Mouse (Mus musculus) WW6 (cell line): ENCODE data around the gene Lpgat1.
A peak's percentile ranks its signal among the peaks of the same experiment; 100 is the strongest.

ENCODE experiments used
- DNase-seq: peaks from one replicate; pipeline ENCODE4 v3.0.0-alpha.2; 2013; ENCODE audit warnings: low read depth, low spot score

Lpgat1 gene

DNA sequence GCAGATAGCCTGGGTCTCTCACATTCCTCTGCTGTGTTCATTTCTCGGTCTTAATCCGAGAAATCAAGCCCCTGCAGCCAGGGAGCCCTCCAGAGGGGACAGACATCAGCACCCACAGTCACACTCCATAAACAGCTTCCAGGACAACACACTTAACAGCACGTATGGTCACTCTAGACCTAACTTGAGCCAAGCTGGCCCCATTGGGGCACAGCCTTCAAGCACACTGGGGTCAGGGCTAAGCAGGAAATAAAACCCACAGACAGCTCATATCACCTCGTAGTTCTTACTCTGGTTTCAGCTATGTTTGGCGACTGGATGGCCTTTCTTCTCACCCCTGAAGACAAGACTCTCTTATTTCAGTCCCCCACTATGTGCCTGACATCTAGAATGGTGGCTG lies 87.1 kb downstream of the Lpgat1 start:
- DNase-seq: no peak

DNA sequence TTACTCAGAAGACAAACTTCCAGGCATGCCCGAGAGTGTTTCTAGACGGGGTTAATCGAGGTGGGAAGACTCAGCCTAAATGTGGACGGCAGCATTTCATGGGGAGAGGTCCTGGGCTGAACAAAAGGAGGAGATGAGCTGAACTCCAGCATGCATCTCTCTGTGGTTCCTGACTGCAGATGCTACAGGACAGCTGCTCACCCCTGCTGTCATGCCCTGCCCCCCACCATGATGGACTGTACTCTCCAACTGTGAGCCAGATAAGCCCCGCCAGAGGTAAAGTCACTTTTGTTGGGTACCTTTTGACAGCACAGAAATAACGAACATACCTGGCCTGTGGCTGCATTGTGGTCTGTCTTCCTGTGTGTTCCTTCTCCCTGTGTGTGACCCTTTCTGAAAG lies 88.2 kb downstream of the Lpgat1 start:
- DNase-seq: no peak

DNA sequence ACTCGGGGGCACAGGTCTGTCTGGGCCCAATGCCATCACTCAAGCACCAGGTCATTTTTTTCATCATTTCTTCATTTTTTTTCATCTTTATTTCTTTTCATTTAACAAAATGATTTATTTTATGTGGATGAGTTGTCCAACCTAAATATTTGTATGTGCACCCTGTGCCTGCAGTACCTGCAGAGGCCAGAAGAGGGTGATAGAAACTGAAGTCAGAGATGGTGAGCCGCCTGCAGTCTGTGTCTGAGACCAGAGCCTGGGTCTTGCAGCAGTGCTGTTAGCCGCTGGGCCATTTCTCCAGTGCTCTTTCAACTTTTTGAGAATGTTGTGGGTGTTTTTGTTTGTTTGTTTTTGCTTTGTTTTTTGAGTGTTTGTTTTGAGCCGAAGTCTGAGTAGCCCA lies 89.1 kb downstream of the Lpgat1 start:
- peak; percentile 34 for DNase-seq

DNA sequence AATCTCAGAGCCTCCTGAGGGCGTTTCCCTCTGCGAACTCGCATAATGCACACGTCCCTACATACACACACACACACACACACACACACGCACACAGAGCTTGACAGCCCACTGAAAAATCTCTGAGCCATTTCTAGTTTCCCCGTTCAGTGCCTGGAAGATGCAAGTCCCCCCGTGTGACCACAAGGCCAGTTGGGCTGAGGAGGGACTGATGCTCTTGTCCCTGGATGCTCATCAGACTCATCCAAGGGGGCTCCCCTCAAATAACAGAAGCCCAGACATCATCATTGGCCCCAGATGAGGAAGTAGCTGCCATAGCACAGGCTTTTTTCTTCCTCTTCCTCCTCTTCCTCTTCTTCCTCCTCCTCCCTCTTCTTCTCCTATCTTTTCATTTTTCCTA lies 90.3 kb downstream of the Lpgat1 start:
- DNase-seq: no peak

DNA sequence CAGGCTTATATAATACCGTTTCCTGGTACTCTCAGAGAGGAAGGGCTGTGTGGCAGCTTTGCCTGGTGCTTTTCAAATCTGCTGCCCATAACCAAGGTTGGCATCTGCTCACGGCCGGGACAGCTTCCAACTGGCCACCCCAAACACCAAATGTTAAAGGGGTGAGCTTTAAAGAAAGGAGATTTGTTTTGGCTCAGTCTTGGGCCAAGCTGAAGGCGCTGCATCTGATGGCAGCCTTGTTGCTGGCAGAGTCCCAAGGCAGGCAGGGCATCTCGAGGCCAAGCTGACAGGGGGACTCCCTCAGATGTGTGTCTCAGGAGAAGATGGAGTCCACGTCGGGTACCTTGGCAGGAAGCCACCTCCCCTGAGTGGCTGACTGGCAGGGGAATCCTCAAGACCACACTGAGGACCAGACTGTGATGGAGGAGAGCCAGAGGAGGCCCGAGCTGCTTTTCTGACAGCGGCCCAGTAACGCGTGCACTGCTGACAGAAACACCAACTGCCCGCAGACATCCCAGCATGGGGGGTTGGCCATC lies 91.1 kb downstream of the Lpgat1 start:
- DNase-seq: no peak

DNA sequence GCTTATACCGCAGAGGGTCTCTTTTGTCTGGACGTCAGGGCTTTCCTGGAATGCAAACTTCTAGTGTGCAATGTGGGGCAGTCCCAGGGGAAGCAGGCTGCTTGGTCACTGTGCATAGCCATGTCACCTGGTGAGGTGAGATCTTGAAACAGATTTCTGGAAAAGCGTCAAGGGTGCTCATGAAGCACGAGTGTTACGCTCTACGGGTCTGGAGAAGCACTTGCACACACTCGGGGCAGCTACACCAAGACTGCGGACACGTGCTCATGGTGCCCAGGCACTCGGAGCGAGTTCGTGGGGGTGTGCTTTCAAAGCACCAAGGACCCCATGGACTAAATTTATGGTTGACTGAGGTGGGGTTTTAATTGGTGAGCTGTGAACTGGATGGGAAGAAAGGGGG lies 94.1 kb downstream of the Lpgat1 start:
- DNase-seq: no peak

DNA sequence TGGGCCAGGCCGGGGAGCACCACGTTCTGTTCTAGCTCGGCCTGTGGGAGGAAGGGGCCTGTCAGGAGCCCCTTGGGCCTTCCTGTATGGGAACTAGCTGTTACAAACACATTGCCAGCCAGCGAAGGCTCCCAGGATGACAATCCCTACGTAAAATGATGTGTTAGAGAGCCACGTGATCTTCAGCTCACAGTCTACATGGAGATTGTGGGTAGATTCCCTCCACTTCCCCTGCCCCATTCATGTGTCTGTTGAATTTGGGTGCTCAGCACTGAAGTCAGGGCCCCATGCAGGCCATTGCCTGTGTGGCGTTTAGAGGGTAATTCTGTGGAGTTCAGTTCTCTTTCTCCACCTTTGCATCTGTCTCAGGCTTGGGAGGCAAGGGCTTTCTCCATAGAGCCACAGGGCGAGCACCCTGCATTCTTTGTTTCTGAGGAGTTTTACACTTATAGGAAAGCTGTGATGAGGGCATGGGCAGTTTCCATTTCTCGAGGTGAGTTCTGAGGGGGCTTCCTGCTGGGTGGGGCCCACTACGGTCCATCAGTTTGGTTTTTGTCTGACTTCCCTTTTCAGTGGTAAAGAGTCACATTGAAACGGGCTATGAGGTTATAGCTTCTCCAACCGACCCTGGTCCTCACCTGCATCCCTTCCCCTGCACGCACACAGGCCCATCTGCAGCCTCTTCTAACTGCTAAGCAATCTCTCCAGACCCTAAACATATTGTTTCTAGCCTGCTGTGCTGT lies 95.5 kb downstream of the Lpgat1 start:
- no peak for DNase-seq

DNA sequence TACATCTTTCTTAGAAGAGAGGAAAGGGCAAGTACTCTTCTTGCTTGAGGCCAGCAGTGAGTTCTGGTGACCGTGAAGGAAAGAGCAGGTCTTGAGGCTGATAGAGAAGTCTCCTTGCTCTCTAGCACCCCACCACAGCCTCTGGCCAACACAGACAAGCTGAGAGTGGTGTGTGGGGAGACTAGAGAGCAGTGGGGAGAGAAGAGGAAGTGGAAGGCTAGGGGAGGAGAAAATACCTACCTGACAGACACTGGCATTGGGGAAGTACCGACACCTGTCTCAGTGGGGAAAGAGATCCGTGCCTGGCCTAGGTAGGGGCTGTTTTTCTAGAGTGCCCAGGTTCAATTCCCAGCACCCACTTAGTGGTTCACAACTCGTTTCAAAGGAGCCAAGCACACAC lies 96.6 kb downstream of the Lpgat1 start:
- DNase-seq: no peak

DNA sequence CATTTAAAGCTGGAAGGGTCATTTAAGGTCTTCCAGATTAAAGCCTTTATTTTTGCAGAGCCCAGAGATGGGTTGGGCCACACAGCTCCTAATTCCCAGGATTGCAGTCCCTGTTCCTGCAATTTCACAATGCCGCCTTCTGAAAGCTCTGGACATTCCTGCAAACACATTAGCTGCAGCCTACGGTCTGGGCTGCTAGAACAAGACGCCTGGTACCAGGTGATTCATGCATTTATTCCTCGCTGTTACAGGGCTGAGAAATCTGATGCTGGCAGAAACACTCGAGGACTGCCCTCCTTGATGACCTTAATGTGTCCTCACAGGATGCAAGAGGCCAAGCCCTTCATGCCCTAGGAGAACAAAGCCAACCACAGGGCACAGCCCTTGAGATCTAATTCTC lies 97.3 kb downstream of the Lpgat1 start:
- no peak for DNase-seq

DNA sequence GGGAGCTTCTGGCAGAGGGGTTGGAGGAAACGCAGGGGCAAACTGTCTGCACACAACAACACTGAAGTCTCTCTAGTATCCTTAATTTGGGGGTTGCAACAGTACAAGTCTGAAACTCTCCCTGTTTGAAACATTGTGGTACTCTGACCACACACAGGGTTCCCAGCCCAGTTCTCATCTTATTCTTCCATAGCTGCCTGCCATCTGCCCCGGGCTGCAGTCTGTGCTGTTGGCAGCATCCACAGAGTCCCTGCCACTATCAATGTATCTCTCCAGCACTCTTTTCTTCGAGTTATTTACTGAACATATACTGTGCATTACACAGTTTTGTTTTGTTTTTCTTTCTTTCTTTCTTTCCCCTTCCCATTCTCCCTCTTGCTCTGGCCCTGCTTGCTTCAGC lies 99.0 kb downstream of the Lpgat1 start:
- DNase-seq: no peak

DNA sequence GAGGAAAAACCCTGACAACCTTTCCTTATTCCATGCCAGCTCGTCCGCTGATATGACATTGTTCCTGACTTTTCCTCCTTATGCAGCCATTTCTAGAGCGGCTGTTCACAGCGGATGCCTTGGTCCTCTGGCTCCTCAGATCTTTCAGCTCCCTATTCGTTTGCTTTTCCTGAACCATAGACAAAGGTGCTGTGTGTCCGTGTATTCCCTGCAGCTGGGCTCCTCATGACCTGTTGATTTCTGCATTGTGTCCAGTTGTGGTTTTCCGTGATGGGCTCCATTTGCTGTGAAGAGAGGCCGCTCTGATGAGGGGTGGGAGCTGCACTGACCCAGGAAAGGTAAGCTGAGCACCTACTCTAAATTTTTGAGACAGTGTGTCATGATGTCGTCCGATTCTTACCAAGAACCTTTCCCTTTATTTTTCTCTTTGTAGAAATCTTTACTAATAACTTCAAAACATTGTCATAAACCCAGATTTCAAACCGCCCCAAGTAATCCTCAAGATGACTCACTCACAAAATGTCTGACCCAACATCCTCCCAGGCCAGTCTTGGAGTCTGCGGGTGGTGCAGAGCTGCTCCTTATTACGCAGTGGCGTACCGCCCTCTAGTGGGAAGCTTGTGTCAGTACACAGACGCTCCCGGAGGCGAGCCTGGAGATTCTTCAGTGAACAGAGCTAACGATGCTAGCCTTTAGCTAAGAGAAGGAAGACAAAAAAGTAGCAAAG lies 99.9 kb downstream of the Lpgat1 start:
- DNase-seq: peak; percentile 50

DNA sequence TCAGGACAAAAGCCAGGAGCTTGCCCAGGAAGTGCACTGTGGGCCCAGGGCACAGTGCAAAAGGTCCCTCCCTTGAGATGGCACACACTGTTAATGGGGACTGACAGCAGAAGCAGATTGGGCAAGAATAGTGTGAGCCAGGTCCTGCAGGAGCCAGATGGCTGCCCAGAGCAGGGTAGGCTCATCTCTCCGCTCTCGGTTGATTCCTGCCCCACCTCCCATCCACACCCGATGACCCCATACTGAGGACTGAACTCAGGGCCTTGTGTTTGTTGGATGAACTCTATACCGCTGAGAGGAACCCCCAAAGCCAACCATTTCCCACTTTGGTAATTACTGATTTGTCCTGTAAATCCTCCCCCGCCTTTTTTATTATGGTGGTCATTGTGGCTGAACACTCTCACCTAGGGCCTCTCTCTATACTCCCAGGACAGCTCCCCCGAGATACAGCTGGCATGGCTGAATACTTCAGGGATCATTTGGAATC lies 100.6 kb downstream of the Lpgat1 start:
- no peak for DNase-seq

DNA sequence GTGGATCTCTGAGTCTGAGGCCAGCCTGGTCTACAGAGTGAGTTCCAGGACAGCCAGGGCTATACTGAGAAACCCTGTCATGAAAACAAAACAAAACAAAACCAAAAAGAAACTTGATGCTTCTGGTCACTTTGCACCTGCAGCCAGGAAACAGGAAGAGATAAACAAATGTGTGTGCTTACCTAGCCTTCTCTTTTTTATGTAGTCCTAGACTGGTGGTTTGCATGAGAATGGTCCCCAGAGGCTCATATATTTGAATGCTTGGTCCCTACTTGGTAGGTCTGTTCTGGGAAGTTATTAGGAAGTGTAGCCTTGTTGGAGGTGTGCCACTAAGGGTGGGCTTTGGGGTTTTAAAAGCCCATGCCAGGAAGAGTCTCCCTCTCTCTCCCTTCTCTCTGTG lies 101.4 kb downstream of the Lpgat1 start:
- no peak for DNase-seq

DNA sequence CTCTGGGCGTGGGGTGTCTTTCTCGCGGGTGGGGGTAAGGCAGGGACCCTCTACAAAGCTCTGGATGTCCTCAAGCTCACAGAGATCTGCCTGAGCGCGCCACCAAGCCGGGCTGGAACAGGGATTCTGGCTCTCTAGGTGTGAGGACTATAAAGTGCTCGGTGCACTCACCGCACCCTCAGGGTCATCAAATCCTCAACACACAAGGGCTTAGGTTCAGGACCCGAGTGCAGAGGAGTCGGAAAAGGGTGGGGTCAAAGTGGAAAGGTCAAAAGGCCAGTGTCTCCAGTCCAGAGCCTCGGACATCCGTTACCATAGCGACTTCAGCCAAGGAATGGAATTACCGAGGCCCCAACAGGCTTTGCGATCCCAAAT lies 103.3 kb downstream of the Lpgat1 start:
- no peak for DNase-seq

DNA sequence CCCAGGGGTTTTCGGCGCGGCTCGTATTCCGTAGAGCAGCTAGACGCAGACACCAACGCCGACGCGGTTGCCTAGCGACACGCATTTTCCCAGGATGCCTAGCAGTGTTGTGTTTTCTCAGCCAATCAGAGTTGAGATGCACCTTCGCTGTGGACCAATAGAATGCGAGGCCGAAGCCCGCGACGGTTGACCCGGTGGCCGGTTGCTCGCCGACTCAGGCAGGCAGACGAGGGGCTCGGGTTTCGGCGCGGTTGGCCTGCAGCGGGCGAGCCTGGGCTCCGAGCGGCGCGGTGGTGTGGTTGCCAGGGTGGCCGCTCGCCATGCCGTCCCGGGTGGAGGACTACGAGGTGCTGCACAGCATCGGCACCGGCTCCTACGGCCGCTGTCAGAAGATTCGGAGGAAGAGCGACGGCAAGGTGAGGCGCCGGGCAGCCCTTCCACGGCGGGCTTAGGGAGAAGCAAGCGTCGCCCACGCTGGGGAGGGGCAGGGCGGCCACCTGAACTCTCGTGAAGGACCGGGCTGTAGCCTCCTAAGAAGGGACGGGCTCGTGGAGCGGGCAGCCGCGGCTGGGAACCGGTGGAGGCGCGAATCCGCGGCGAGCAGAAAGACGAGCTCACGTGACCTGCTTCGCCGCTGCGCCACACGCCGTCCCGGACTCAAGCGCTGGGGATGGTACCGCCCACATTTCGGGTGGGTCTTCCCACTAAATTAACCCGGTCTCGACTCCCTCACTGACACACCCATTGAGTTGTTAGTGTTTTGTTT lies 103.9 kb downstream of the Lpgat1 start, which contains the start of gene Nek2:
TSS of gene Nek2 (plus strand) at position 119 of the 766 bp plus-strand sequence.
- peak; percentile 98 for DNase-seq

DNA sequence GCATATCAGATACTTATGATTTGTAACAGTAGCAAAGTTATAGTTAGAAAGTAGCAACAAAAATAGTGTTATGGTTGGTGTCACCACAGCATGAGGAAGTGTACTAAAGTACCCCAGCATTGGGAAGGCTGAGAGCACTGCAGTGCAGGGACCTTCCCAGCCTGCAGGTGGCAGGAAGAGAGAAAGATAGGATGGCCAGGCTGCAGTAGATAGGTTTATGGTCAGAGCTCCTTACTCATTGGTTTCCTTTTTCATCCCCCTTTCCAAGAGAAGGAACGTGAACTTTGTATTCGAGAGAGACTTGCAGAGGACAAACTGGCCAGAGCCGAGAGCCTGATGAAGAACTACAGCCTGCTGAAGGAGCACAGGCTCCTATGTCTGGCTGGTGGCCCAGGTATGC lies 111.5 kb downstream of the Lpgat1 start:
- DNase-seq: no peak

DNA sequence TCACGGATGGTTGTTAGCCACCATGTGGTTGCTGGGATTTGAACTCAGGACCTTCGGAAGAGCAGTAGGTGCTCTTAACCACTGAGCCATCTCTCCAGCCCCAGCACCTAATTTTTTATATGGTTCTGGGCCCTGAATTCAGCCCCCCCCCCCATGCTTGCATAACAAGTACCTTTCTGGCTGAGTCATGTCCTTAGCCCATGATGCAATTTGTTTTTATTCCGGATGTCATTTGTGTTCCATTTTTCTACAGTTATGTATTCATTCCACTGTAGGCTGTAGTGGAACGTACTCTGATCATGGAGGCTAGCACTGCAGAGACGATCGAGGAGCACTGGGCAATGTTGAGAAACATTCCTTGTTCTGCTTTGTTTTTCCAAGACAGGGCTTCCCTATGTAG lies 115.8 kb downstream of the Lpgat1 start:
- no peak for DNase-seq
